Mouse (Mus musculus) forebrain, postnatal 0 days (tissue): ENCODE results near the gene Ago1. TPM values are rescaled to one million over a fixed set of nuclear protein-coding genes. Genes with fewer than 3 reads are reported as not detected.

ENCODE experiments used
- ATAC-seq: fragments of 200-750 bp; cut with Nextera tagmentation; 2 replicates; pipeline ENCODE4 v1.8.0; 2017; ENCODE audit warnings: mild to moderate bottlenecking, moderate library complexity
- DNase-seq: peaks from one replicate; pipeline ENCODE4 v3.0.0-alpha.2; 2015
- H3K27ac ChIP-seq: fragments of 300-500 bp; sonication (generic); 2 replicates; pipeline ENCODE4 v1.5.1; 2014; ENCODE audit warnings: low read depth, mild to moderate bottlenecking, antibody characterized with exemption, low read length, moderate library complexity, mixed read lengths
- H3K27me3 ChIP-seq: fragments of 300-500 bp; sonication (generic); 2 replicates; pipeline ENCODE4 v1.6.1; 2014; ENCODE audit warnings: mild to moderate bottlenecking, low read length, mixed read lengths; ENCODE audit not compliant: insufficient read depth
- H3K36me3 ChIP-seq: fragments of 300-500 bp; sonication (generic); 2 replicates; pipeline ENCODE4 v1.6.1; 2014; ENCODE audit warnings: mild to moderate bottlenecking, moderate library complexity; ENCODE audit not compliant: insufficient read depth
- H3K4me1 ChIP-seq: fragments of 300-500 bp; sonication (generic); 2 replicates; pipeline ENCODE4 v1.6.1; 2014; ENCODE audit warnings: antibody characterized with exemption; ENCODE audit not compliant: insufficient read depth
- H3K4me2 ChIP-seq: fragments of 300-500 bp; sonication (generic); 2 replicates; pipeline ENCODE4 v1.6.1; 2014; ENCODE audit warnings: low read depth, mild to moderate bottlenecking, moderate library complexity
- H3K4me3 ChIP-seq: fragments of 300-500 bp; sonication (generic); 2 replicates; pipeline ENCODE4 v1.5.1; 2014; ENCODE audit warnings: low read depth, low read length, mixed read lengths
- H3K9ac ChIP-seq: fragments of 300-500 bp; sonication (generic); 2 replicates; pipeline ENCODE4 v1.6.1; 2014; ENCODE audit warnings: mild to moderate bottlenecking
- H3K9me3 ChIP-seq: fragments of 300-500 bp; sonication (generic); 2 replicates; pipeline ENCODE4 v1.6.1; 2016; ENCODE audit warnings: low read length
- CTCF ChIP-seq: sonication (generic); IDR thresholded peaks from 2 replicates; pipeline ENCODE4 v1.5.1; 2016; ENCODE audit warnings: antibody characterized with exemption, control low read depth, low read depth
- WGBS: fragments of 180-500 bp; shearing (Covaris S2); extraction: QIAGEN DNeasy Blood & Tissue Kit; methylation state at CpG from one replicate; pipeline ENCODE4 v1.1.7; 2014; 5-methylcytosine and 5-hydroxymethylcytosine counted together
- polyA plus RNA-seq: library from polyadenylated mRNA; unstranded; fragments of >200 nt; fragmentation: Nextera tagmentation; extraction: Ambion mirVana; gene quantifications from 2 replicates; pipeline ENCODE4 v1.2.1, GENCODE M21; 2015
- total RNA-seq: library from RNA; depleted of rRNA; stranded (reverse); fragments of >200 nt; gene quantifications from 2 replicates; pipeline ENCODE4 v1.2.3, GENCODE M21; 2014

The Ago1 gene
- total and polyA plus RNA-seq, 2 experiments from 2014 or later = 4.7 to 35.7 TPM

DNA sequence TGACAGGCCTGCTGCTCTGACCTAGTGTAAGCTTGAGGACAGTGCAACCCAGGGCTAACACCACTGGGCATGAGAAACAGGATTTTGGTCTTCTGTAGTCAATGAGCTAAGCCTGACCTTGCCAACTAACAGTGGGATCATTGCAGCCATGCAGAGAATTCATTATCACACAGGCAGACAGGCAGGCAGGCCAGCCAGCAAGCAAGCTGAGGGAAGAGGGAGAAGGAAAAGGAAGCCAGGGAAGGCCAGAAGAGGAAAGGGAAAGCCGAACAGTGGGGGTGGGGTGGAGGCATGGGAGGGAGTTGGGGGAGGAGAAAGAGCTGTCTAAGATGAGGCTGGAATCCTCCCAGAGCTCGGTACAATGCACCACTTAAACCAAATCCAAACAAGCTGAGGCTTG, 32.1 kb downstream of the Ago1 start:
- WGBS = 38% methylated on average over 2 of the region's 2 CpGs
- H3K27ac ChIP-seq = peak overlapping the region; percentile 54; the same call in 1 of the 2 replicates
- no peaks in the 10 kb centered on the region for H3K27me3 ChIP-seq
- H3K9me3 ChIP-seq = no peaks in the 10 kb centered on the region
- no peaks in the 10 kb centered on the region for H3K4me1 ChIP-seq
- H3K4me3 ChIP-seq = no peak overlapping the region
- DNase-seq = peak; percentile 13
- no peak overlapping the region for H3K9ac ChIP-seq
- ATAC-seq = peak; percentile 66
- H3K36me3 ChIP-seq = peaks cover 54% of the 10 kb centered on the region
- TF ChIP-seq CTCF = no peak
- no peak overlapping the region for H3K4me2 ChIP-seq

DNA sequence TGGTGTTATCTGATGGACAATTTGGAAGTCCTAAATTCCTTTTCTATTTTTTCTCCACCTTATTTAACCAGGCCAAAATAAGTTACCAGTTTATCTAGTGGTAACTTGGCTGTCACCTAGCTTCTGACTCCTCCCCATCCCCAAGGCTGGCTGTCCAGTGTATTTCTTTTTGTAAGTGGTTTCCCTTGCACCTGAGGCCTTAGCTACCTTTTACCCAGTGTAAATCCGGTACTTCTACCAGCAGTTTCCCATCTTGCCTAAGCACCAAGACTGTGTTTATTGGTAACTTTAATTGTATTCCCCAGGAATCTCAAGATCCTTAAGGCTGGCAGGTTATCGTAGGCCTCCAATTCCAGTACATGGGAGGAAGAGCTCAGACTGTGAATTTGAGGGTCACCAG, 34.3 kb downstream of the Ago1 start:
- Histone ChIP-seq H3K27me3 (no peaks in the 10 kb centered on the region), H3K27ac (no peak overlapping the region), H3K4me2 (no peak overlapping the region), H3K9me3 (no peaks in the 10 kb centered on the region), H3K36me3 (peaks cover 32% of the 10 kb centered on the region), H3K9ac (no peak overlapping the region), H3K4me3 (no peak overlapping the region), H3K4me1 (no peaks in the 10 kb centered on the region)
- no peak for ATAC-seq
- WGBS = 92% methylated on average over 2 of the region's 2 CpGs
- DNase-seq = no peak
- no peak for TF ChIP-seq CTCF

- no peak overlapping the region for H3K9ac ChIP-seq
- no peak overlapping the region for H3K4me2 ChIP-seq
- H3K27me3 ChIP-seq = no peaks in the 10 kb centered on the region
- no peak overlapping the region for H3K4me3 ChIP-seq
- no peaks in the 10 kb centered on the region for H3K4me1 ChIP-seq
- no peak overlapping the region for H3K27ac ChIP-seq
- no peak for ATAC-seq
- no peak for TF ChIP-seq CTCF
- WGBS = 90% methylated on average over 4 of the region's 4 CpGs
- H3K36me3 ChIP-seq = peaks cover 23% of the 10 kb centered on the region
- H3K9me3 ChIP-seq = no peaks in the 10 kb centered on the region
- DNase-seq = no peak
Measured at GRCm38 (mm10) chr4:126433175-126433574, 35.2 kb downstream of the Ago1 start.

DNA sequence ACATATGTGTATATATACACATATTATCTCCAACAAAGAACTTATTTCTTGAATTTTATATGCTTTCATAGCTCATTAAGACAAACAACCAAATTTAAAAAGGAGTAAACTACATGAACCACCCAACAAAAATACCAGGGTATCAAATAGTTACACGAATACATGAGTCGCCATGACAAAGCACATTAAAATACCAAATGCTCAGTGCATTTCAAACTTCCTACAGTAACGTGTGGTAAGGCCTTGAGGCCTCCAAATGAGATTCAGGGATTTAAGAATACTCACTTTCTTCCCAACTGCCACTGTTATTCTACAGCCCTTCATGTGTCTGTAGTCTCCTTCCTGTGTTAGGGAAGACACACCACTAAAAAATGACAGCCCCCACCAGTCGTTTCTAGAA, 36.6 kb downstream of the Ago1 start:
- no peak for ATAC-seq
- 73% methylated on average over 4 of the region's 4 CpGs for WGBS
- TF ChIP-seq CTCF = no peak

DNA sequence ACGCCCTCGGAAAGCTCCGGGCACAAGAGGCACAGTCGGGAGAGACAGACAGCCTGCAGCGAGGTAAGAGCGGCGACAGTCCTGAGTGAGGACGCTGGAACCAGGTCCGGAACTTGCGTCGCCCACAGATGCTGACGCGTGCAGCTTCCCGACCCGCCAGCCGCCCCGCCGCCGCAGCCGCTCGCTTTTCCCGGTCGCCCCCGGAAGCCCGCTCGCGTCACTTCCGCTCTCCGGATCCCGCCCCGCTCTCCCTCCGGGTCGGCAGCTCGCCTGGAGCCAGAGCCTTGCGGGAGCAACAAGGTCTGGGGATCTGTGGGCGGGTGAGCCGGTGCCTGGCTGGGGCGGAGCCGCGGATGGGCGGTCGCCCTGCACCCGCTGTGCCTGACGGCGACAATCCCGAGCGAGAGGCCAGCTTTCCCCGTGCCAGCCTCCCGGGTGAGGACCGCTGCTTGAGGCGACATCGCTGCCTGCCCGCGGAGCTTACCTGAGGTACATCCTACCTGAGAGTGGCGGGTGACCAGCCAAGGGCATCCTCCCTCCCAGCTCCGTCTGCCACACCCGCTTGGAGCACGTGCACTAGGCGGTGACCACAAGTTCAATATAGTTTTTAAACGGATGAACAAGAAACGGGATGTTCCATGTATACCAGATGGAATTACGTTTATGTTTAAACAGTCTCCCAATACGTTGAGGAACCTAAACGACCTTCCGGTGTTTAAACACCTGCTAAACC, 38.9 kb downstream of the Ago1 start, which contains the start of gene Ago3:
Gene Ago3, minus strand, starts transcription at position 210 of the 733 bp plus-strand sequence.
- Histone ChIP-seq H3K36me3 (no peaks in the 10 kb centered on the region), H3K9me3 (no peaks in the 10 kb centered on the region), H3K9ac (peak within 1 kb of the TSS; percentile 81), H3K4me2 (peak within 1 kb of the TSS; percentile 84), H3K4me3 (peak within 1 kb of the TSS; percentile 95), H3K4me1 (peaks cover 3% of the 10 kb centered on the region; the same call in 1 of the 2 replicates), H3K27ac (peak within 1 kb of the TSS; percentile 84), H3K27me3 (no peaks in the 10 kb centered on the region)
- WGBS = 3% methylated on average over 46 of the region's 65 CpGs
- ATAC-seq = peak; percentile 97
- TF ChIP-seq CTCF = no peak
- peak; percentile 91 for DNase-seq

More for the DNA sequence above, 36.6 kb downstream of the Ago1 start:
- Histone ChIP-seq H3K36me3 (peaks cover 11% of the 10 kb centered on the region; the same call in 1 of the 2 replicates), H3K27me3 (no peaks in the 10 kb centered on the region), H3K9me3 (no peaks in the 10 kb centered on the region), H3K27ac (no peak overlapping the region), H3K9ac (no peak overlapping the region), H3K4me2 (no peak overlapping the region), H3K4me3 (no peak overlapping the region), H3K4me1 (peaks cover 3% of the 10 kb centered on the region; the same call in 1 of the 2 replicates)
- no peak for DNase-seq

GRCm38 (mm10) chr4:126428682-126429346, 39.6 kb downstream of the Ago1 start:
- H3K9ac ChIP-seq = peak overlapping the region; percentile 81
- TF ChIP-seq CTCF = no peak
- 2% methylated on average over 24 of the region's 24 CpGs for WGBS

GRCm38 (mm10) chr4:126423866-126424265, 44.5 kb downstream of the Ago1 start:
- DNase-seq (no peak), ATAC-seq (no peak)
- Histone ChIP-seq H3K9ac (no peak overlapping the region), H3K4me3 (no peak overlapping the region), H3K9me3 (no peaks in the 10 kb centered on the region), H3K4me2 (no peak overlapping the region), H3K27ac (no peak overlapping the region), H3K4me1 (peaks cover 3% of the 10 kb centered on the region; the same call in 1 of the 2 replicates), H3K36me3 (no peaks in the 10 kb centered on the region), H3K27me3 (no peaks in the 10 kb centered on the region)
- WGBS = 74% methylated on average over 2 of the region's 2 CpGs
- no peak for TF ChIP-seq CTCF

More at GRCm38 (mm10) chr4:126428682-126429346, 39.6 kb downstream of the Ago1 start:
- Histone ChIP-seq H3K4me1 (peaks cover 3% of the 10 kb centered on the region; the same call in 1 of the 2 replicates), H3K9me3 (no peaks in the 10 kb centered on the region), H3K4me2 (peak overlapping the region; percentile 84), H3K36me3 (no peaks in the 10 kb centered on the region), H3K4me3 (peak overlapping the region; percentile 95), H3K27ac (peak overlapping the region; percentile 84), H3K27me3 (no peaks in the 10 kb centered on the region)
- peak; percentile 9 for DNase-seq
- ATAC-seq = peak; percentile 42
